Mouse (Mus musculus) forebrain, embryonic 11.5 days (tissue): ENCODE data around the gene Tfdp2. TPM values are rescaled to one million over a fixed set of nuclear protein-coding genes. Genes with fewer than 3 reads are reported as not detected.

Experiments used
- ATAC-seq: fragments of 200-750 bp; cut with Nextera tagmentation; replicated peaks from 2 replicates; pipeline ENCODE4 v1.8.0; 2017; ENCODE audit warnings: moderate TSS enrichment; ENCODE audit not compliant: low FRiP score
- DNase-seq: peaks from one replicate; pipeline ENCODE4 v3.0.0-alpha.2; 2017; ENCODE audit warnings: low spot score
- H3K27ac ChIP-seq: fragments of 300-500 bp; sonication (generic); 2 replicates; pipeline ENCODE4 v1.5.1; 2014; ENCODE audit warnings: low read depth, low read length
- H3K27me3 ChIP-seq: fragments of 300-500 bp; sonication (generic); 2 replicates; pipeline ENCODE4 v1.6.1; 2014; ENCODE audit warnings: mild to moderate bottlenecking, low read length, mixed read lengths; ENCODE audit not compliant: control insufficient read depth, insufficient read depth
- H3K36me3 ChIP-seq: fragments of 300-500 bp; sonication (generic); 2 replicates; pipeline ENCODE4 v1.6.1; 2014; ENCODE audit warnings: mild to moderate bottlenecking, low read length, moderate library complexity, mixed read lengths; ENCODE audit not compliant: control insufficient read depth, insufficient read depth
- H3K4me1 ChIP-seq: fragments of 300-500 bp; sonication (generic); replicated peaks from 2 replicates; pipeline ENCODE4 v1.6.1; 2014; ENCODE audit warnings: low read length, mixed read lengths; ENCODE audit not compliant: control insufficient read depth, insufficient read depth
- H3K4me2 ChIP-seq: fragments of 300-500 bp; sonication (generic); 2 replicates; pipeline ENCODE4 v1.6.1; 2014; ENCODE audit warnings: low read depth, mild to moderate bottlenecking, low read length, moderate library complexity, mixed read lengths; ENCODE audit not compliant: severe bottlenecking
- H3K4me3 ChIP-seq: fragments of 300-500 bp; sonication (generic); 2 replicates; pipeline ENCODE4 v1.5.1; 2014; ENCODE audit warnings: low read depth, low read length
- H3K9ac ChIP-seq: fragments of 300-500 bp; sonication (generic); 2 replicates; pipeline ENCODE4 v1.6.1; 2014; ENCODE audit warnings: low read length
- H3K9me3 ChIP-seq: fragments of 300-500 bp; sonication (generic); 2 replicates; pipeline ENCODE4 v1.6.1; 2016; ENCODE audit warnings: low read length, mixed read lengths; ENCODE audit not compliant: control insufficient read depth
- WGBS: fragments of 180-500 bp; shearing (Covaris S2); extraction: QIAGEN DNeasy Blood & Tissue Kit; methylation state at CpG from one replicate; pipeline ENCODE4 v1.1.7; 2014; 5-methylcytosine and 5-hydroxymethylcytosine counted together
- polyA plus RNA-seq: library from polyadenylated mRNA; unstranded; fragments of >200 nt; fragmentation: Nextera tagmentation; extraction: Ambion mirVana; gene quantifications from 2 replicates; pipeline ENCODE4 v1.2.1, GENCODE M21; 2014

The Tfdp2 gene
- polyA plus RNA-seq, 1 experiment from 2014 or later, result 81.4 TPM

- H3K4me2 ChIP-seq, result no peak overlapping the region
- no peak overlapping the region for H3K27ac ChIP-seq
- WGBS, result 91% methylated on average over 3 of the region's 3 CpGs
- ATAC-seq (no peak), DNase-seq (no peak)
- no peak overlapping the region for H3K9ac ChIP-seq
- H3K27me3 ChIP-seq, result no peaks in the 10 kb centered on the region
- H3K4me1 ChIP-seq, result peaks cover 3% of the 10 kb centered on the region; the same call in 1 of the 2 replicates
- H3K4me3 ChIP-seq, result no peak overlapping the region
- H3K9me3 ChIP-seq, result no peaks in the 10 kb centered on the region
- H3K36me3 ChIP-seq, result no peaks in the 10 kb centered on the region
Measured at GRCm38 (mm10) chr9:96360056-96360455, 164.0 kb downstream of the Tfdp2 start.

DNA sequence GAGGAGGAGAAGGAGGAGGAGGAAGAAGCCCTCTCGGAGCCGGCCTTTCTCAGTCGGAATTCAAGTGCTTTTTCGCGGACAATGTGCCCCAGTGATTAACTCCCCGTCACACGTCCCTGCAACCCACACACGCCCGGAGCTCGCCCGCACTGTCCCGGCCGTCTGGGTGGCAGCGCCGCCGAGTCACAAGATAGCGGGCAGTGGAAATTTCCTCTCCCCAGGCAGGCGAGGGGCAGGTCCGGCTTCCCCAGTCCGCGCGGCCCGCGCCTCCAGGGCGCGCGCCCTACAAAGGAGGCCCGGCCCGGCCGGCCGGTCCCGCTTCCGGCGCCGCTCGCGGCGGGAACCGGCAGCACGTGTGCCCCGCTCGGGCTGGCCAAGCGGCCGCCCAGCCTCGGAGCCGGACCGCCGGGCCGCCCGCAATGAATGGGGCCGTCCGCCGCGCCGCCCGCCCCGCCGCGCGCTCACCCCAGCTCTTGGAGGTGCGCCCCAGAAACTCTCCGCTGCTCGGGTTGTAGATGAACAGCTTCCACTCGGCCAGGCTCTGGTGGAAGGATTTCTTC lies 167.6 kb downstream of the Tfdp2 start:
- peak; percentile 65 for ATAC-seq

GRCm38 (mm10) chr9:96364141-96364838 lies 168.2 kb downstream of the Tfdp2 start, which contains the start of gene Atp1b3:
Gene Atp1b3 (minus strand): TSS chr9:96364442.
- Histone ChIP-seq H3K9me3 (no peaks in the 10 kb centered on the region; the same call in 1 of the 2 replicates), H3K36me3 (no peaks in the 10 kb centered on the region), H3K4me2 (peak within 1 kb of the TSS; percentile 57), H3K4me3 (peak within 1 kb of the TSS; percentile 89), H3K9ac (peak within 1 kb of the TSS; percentile 90), H3K4me1 (peaks cover 3% of the 10 kb centered on the region; the same call in 1 of the 2 replicates), H3K27me3 (no peaks in the 10 kb centered on the region), H3K27ac (peak within 1 kb of the TSS; percentile 94)
- peak; percentile 100 for DNase-seq
- WGBS, result under 1% methylated on average over 69 of the region's 81 CpGs
- ATAC-seq, result peak; percentile 98

More for the DNA sequence above, 167.6 kb downstream of the Tfdp2 start:
- Histone ChIP-seq H3K27ac (peak overlapping the region; percentile 94), H3K4me3 (peak overlapping the region; percentile 89), H3K27me3 (no peaks in the 10 kb centered on the region), H3K4me2 (peak overlapping the region; percentile 47), H3K4me1 (peaks cover 3% of the 10 kb centered on the region; the same call in 1 of the 2 replicates), H3K9me3 (no peaks in the 10 kb centered on the region; the same call in 1 of the 2 replicates), H3K36me3 (no peaks in the 10 kb centered on the region), H3K9ac (peak overlapping the region; percentile 90)
- under 1% methylated on average over 44 of the region's 64 CpGs for WGBS
- peak; percentile 84 for DNase-seq

DNA sequence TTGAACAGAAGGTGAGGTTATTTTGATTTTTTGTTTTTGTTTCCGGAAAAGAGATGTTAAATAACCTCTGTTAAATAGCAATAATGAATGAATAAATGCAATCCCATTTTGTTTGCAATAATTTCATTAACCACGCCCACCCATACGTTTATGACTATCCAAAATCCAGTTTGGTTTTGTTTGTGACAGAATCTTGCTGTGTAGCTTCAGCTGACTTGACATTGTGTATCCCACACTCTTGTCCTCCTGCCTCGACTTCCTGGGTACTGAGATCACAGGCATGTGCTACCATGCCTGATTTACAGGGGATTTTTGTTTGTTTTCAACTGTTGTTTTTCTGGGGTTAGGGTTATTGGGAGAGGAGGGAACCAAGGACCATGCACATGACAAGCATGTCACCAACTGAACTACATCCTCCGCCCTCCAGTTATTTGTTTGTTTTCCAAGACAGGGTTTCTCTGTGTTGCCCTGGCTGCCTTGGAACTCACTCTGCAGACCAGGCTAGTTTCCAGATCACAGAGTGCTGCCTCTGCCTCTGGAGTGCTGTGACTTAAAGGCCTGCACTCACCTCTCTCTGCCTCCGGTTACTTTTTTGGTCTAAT lies 169.3 kb downstream of the Tfdp2 start:
- no peak for ATAC-seq
- no peak overlapping the region for H3K27ac ChIP-seq

GRCm38 (mm10) chr9:96369654-96370384 lies 173.7 kb downstream of the Tfdp2 start:
- 64% methylated on average over 5 of the region's 5 CpGs for WGBS
- Histone ChIP-seq H3K4me3 (no peak overlapping the region), H3K27me3 (no peaks in the 10 kb centered on the region), H3K36me3 (no peaks in the 10 kb centered on the region), H3K4me2 (no peak overlapping the region), H3K9me3 (no peaks in the 10 kb centered on the region; the same call in 1 of the 2 replicates), H3K27ac (no peak overlapping the region), H3K9ac (no peak overlapping the region), H3K4me1 (no peaks in the 10 kb centered on the region)
- DNase-seq (no peak), ATAC-seq (no peak)

More for the DNA sequence above, 169.3 kb downstream of the Tfdp2 start:
- Histone ChIP-seq H3K4me1 (peaks cover 3% of the 10 kb centered on the region; the same call in 1 of the 2 replicates), H3K4me2 (no peak overlapping the region), H3K9ac (no peak overlapping the region), H3K36me3 (no peaks in the 10 kb centered on the region), H3K4me3 (no peak overlapping the region), H3K27me3 (no peaks in the 10 kb centered on the region), H3K9me3 (no peaks in the 10 kb centered on the region; the same call in 1 of the 2 replicates)
- WGBS, result 71% methylated on average over 6 of the region's 6 CpGs
- DNase-seq, result no peak

DNA sequence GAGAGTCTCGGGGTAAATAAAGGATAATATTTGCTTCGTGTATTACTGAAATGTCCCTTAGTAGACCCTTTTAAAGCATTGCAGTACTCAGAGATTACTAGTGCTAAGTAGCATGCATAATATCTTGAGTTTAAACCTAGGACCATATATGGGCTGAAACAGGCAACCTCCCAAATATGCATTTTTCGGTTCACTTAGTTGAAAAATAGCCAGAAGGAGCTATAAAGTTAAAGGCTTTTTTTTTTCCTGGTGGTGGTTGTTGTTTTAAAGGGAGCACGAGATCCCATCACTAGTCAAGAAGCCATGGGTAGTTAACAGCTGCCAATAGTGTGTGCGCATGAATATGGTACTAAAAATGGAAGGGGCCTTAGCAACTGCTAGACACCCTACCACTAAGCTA lies 175.0 kb downstream of the Tfdp2 start:
- ATAC-seq (no peak), DNase-seq (no peak)
- Histone ChIP-seq H3K9me3 (no peaks in the 10 kb centered on the region; the same call in 1 of the 2 replicates), H3K36me3 (no peaks in the 10 kb centered on the region), H3K27me3 (no peaks in the 10 kb centered on the region), H3K9ac (no peak overlapping the region), H3K27ac (no peak overlapping the region), H3K4me3 (no peak overlapping the region), H3K4me1 (no peaks in the 10 kb centered on the region), H3K4me2 (no peak overlapping the region)
- WGBS, result 90% methylated on average over 5 of the region's 5 CpGs

Other genes starting within 250 kb of the Tfdp2 start
- 15.4 and 23.8 TPM in 2 replicates for gene Xrn1, start 241.5 kb upstream of the Tfdp2 start, polyA plus RNA-seq
- 2.7 and 3.9 TPM in 2 replicates for gene Gk5, start 76.9 kb upstream of the Tfdp2 start, polyA plus RNA-seq
- gene Atp1b3, start 168.2 kb downstream of the Tfdp2 start, polyA plus RNA-seq, result 169 and 170 TPM in 2 replicates